Mouse (Mus musculus): ENCODE results near the gene Rabl6.

- TF ChIP-seq CTCF (IDR thresholded peaks at IDR 0.05; ENCODE audit: low read depth) = peak; percentile 50
- TF ChIP-seq EP300 (IDR thresholded peaks at IDR 0.05; ENCODE audit: low read depth) = no peak
Observed at GRCm38 (mm10) chr2:25639890-25640289, 31.6 kb upstream of the Rabl6 start.

Measured in heart, postnatal 0 days (tissue).